Mouse (Mus musculus): ENCODE data around the gene Foxo6. TPM values are rescaled to one million over a fixed set of nuclear protein-coding genes. Genes with fewer than 3 reads are reported as not detected.

The Foxo6 gene
- not detected for total RNA-seq (2023)

GRCm38 (mm10) chr4:120287290-120288111 lies at the start of gene Foxo6:
Gene Foxo6, minus strand, starts transcription at chr4:120287349.

Other genes starting within 250 kb of the Foxo6 start
- not detected for gene AL607142.1, start 222.4 kb downstream of the Foxo6 start, total RNA-seq (2023)
- gene Edn2, start 126.1 kb downstream of the Foxo6 start, total RNA-seq (2023), result not detected
- gene Scmh1, start 117.9 kb upstream of the Foxo6 start, total RNA-seq (2023), result 41.4 TPM
- gene Slfnl1, start 244.9 kb upstream of the Foxo6 start, total RNA-seq (2023), result 0.41 TPM

Measured in CD4-positive naive resting alpha-beta T cell, adult 76 days (primary cell).